Mouse (Mus musculus) ES-E14 (cell line): ENCODE measurements around the gene Tmem132c.

Experiments
- HCFC1 ChIP-seq: IDR thresholded peaks from 2 replicates; pipeline ENCODE4 v1.6.1; 2012; ENCODE audit warnings: low read length, inconsistent platforms, borderline replicate concordance; ENCODE audit not compliant: insufficient read depth
- ZC3H11A ChIP-seq: IDR thresholded peaks from 2 replicates; pipeline ENCODE4 v1.6.1; 2012; ENCODE audit warnings: low read depth, mild to moderate bottlenecking, inconsistent platforms, low read length, borderline replicate concordance

DNA sequence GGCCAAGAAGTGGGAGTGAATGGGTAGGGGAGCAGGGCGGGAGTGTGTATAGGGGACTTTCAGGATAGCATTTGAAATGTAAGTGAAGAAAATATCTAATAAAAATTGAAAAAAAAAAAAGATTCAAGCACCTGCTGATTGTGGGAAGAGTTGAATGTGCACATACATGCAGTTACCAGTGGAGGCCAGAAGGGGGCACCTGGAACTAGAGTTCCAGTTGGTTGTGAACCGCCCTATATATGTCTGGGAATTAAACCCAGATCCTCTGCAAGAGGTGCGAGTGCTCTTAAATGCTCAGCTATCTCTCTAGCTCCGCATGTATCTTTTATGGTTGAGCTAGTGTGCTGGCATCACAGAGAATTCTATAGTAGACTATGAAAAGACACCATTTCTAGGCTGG is 42.8 kb upstream of the Tmem132c start:
- no peak for TF ChIP-seq HCFC1
- TF ChIP-seq ZC3H11A: no peak
